Comparison of ENCODE assay signal across 16 mouse cellular contexts in genomic region chr19:53216761-53217538, GRCm38 (mm10).
A peak's percentile ranks its signal among the peaks of the same experiment; 100 is the strongest.
DNase-seq lines count a peak whose midpoint lies in the region; ATAC-seq lines count a peak whose summit lies in the region.
"Had no signal": no experiment of that assay in that cellular context is flagged by ENCODE, and none has a peak within 500 bp of the region (broad histone marks: within the 10 kb centered on the region; RNA-seq: fewer than 3 reads in every experiment).

No protein-coding gene starts in this region.

- H3K9ac ChIP-seq in midbrain, embryonic 14.5 days (replicated peaks; ENCODE audit: low read length), result no peak overlapping the region
- H3K9ac ChIP-seq: hindbrain, embryonic 13.5 days; lung, embryonic 15.5 days; neural tube, embryonic 12.5 days had no signal

- DNase-seq in heart, adult 11 months, result peak; percentile 81
- DNase-seq in heart, postnatal 36 days, result no peak
- DNase-seq in spleen, postnatal 36 days (ENCODE audit: low spot score in 2 of 2), result peak; percentile 46 to 48
- DNase-seq in spleen, postnatal 4 days (ENCODE audit: low spot score in 2 of 2), result no peak
- DNase-seq in thymus, postnatal 36 days, result peak; percentile 31 to 33
- no peak for DNase-seq in adrenal gland, adult 2 months
- DNase-seq in midbrain, embryonic 14.5 days, result no peak
- DNase-seq: cerebellum, adult 9-10 months had no signal

- H3K4me3 ChIP-seq in midbrain, embryonic 14.5 days (replicated peaks; ENCODE audit: low read depth, low read length), result no peak overlapping the region
- H3K4me3 ChIP-seq: embryonic facial prominence, embryonic 10.5 days; hindbrain, embryonic 13.5 days; limb, embryonic 10.5 days; lung, embryonic 15.5 days; midbrain, embryonic 10.5 days; neural tube, embryonic 12.5 days had no signal

- H3K4me2 ChIP-seq in midbrain, embryonic 14.5 days (ENCODE audit: low read length), result no peak overlapping the region
- H3K4me2 ChIP-seq: hindbrain, embryonic 13.5 days; lung, embryonic 15.5 days; neural tube, embryonic 12.5 days had no signal

- peak; percentile 85 for ATAC-seq in granulocyte monocyte progenitor cell, adult 5-6 weeks (replicated peaks; ENCODE audit: poor library complexity, severe bottlenecking)
- ATAC-seq in midbrain, embryonic 14.5 days (ENCODE audit: low FRiP score, low TSS enrichment), result no peak
- ATAC-seq: Patski had no signal

- H3K9me3 ChIP-seq in midbrain, embryonic 14.5 days (ENCODE audit: control insufficient read depth, low read length), result no peaks in the 10 kb centered on the region
- H3K9me3 ChIP-seq: embryonic facial prominence, embryonic 10.5 days; hindbrain, embryonic 13.5 days; limb, embryonic 10.5 days; lung, embryonic 15.5 days; midbrain, embryonic 10.5 days; neural tube, embryonic 12.5 days had no signal

- WGBS in midbrain, embryonic 14.5 days, result 92% methylated on average over 18 of the region's 18 CpGs

- no peak overlapping the region for H3K27ac ChIP-seq in midbrain, embryonic 14.5 days (replicated peaks; ENCODE audit: low read depth, low read length)
- H3K27ac ChIP-seq: embryonic facial prominence, embryonic 10.5 days; hindbrain, embryonic 13.5 days; limb, embryonic 10.5 days; lung, embryonic 15.5 days; midbrain, embryonic 10.5 days; neural tube, embryonic 12.5 days had no signal

- H3K4me1 ChIP-seq in midbrain, embryonic 14.5 days (ENCODE audit: control insufficient read depth, insufficient read depth, low read length), result no peaks in the 10 kb centered on the region
- H3K4me1 ChIP-seq: embryonic facial prominence, embryonic 10.5 days; hindbrain, embryonic 13.5 days; limb, embryonic 10.5 days; midbrain, embryonic 10.5 days; neural tube, embryonic 12.5 days had no signal

- intact Hi-C loops in heart, postnatal 36 days (cut with DNase I), result loop anchor here (5.0 kb wide), 1 partner anchor 75 kb away; the partner anchor contains the start of gene Add3

- H3K36me3 ChIP-seq in midbrain, embryonic 14.5 days (ENCODE audit: control insufficient read depth, insufficient read depth, low read length), result no peaks in the 10 kb centered on the region
- H3K36me3 ChIP-seq: hindbrain, embryonic 13.5 days; neural tube, embryonic 12.5 days had no signal

- H3K27me3 ChIP-seq in midbrain, embryonic 14.5 days (ENCODE audit: control insufficient read depth, insufficient read depth, low read length), result no peaks in the 10 kb centered on the region
- H3K27me3 ChIP-seq: hindbrain, embryonic 13.5 days; lung, embryonic 15.5 days; neural tube, embryonic 12.5 days; Patski had no signal

Comparison
In these comparisons a context has a peak if more than half of its experiments do, and no peak if none do; other contexts are left out.
1. DNase-seq: peak in heart, adult 11 months (single experiment), spleen, postnatal 36 days (2 of 2) and thymus, postnatal 36 days (2 of 2); none in heart, postnatal 36 days (0 of 2), spleen, postnatal 4 days (0 of 2), adrenal gland, adult 2 months (single experiment) and midbrain, embryonic 14.5 days (single experiment).